Mouse (Mus musculus) cerebellum, adult 9-11 months (tissue): ENCODE results near the gene Chst8.

Source experiments
- DNase-seq: peaks from one replicate; pipeline ENCODE4 v3.0.0; 2022

Chst8 gene

GRCm38 (mm10) chr7:34812531-34813111 is at the start of gene Chst8:
Chst8 (minus strand) TSS chr7:34812711.
- DNase-seq, result peak; percentile 36

GRCm38 (mm10) chr7:34858291-34858690 is 45.8 kb upstream of the Chst8 start:
- DNase-seq, result no peak

- DNase-seq, result no peak
These were observed 42.4 kb upstream of the Chst8 start for GRCm38 (mm10) chr7:34854781-34855352.

- no peak for DNase-seq
These were observed 40.9 kb upstream of the Chst8 start for GRCm38 (mm10) chr7:34853393-34853792.

GRCm38 (mm10) chr7:34849660-34850059 is 37.1 kb upstream of the Chst8 start:
- no peak for DNase-seq

- no peak for DNase-seq
These were observed 36.3 kb upstream of the Chst8 start for GRCm38 (mm10) chr7:34848811-34849210.

GRCm38 (mm10) chr7:34847900-34848299 is 35.4 kb upstream of the Chst8 start:
- no peak for DNase-seq

GRCm38 (mm10) chr7:34847410-34847809 is 34.9 kb upstream of the Chst8 start:
- DNase-seq, result no peak

- no peak for DNase-seq
These were observed 26.2 kb upstream of the Chst8 start for GRCm38 (mm10) chr7:34838749-34839148.

- no peak for DNase-seq
These were observed 25.7 kb upstream of the Chst8 start for GRCm38 (mm10) chr7:34838231-34838630.

GRCm38 (mm10) chr7:34826255-34826909 is 13.9 kb upstream of the Chst8 start:
- no peak for DNase-seq

GRCm38 (mm10) chr7:34821587-34821986 is 9.1 kb upstream of the Chst8 start:
- DNase-seq, result no peak

- DNase-seq, result no peak
These were observed 8.0 kb upstream of the Chst8 start for GRCm38 (mm10) chr7:34820554-34820953.

- no peak for DNase-seq
These were observed 7.3 kb upstream of the Chst8 start for GRCm38 (mm10) chr7:34819796-34820195.

GRCm38 (mm10) chr7:34818660-34819059 is 6.1 kb upstream of the Chst8 start:
- DNase-seq, result no peak

GRCm38 (mm10) chr7:34816981-34817380 is 4.5 kb upstream of the Chst8 start:
- no peak for DNase-seq

GRCm38 (mm10) chr7:34814801-34815200 is 2.3 kb upstream of the Chst8 start:
- DNase-seq, result no peak

- DNase-seq, result no peak
These were observed 682 bp downstream of the Chst8 start for GRCm38 (mm10) chr7:34811531-34812526.

GRCm38 (mm10) chr7:34811060-34811459 is 1.5 kb downstream of the Chst8 start:
- no peak for DNase-seq

- DNase-seq, result peak; percentile 28
These were observed 6.2 kb downstream of the Chst8 start for GRCm38 (mm10) chr7:34806307-34806706.

- no peak for DNase-seq
These were observed 6.8 kb downstream of the Chst8 start for GRCm38 (mm10) chr7:34805691-34806205.

GRCm38 (mm10) chr7:34805042-34805441 is 7.5 kb downstream of the Chst8 start:
- DNase-seq, result no peak

GRCm38 (mm10) chr7:34799950-34800511 is 12.5 kb downstream of the Chst8 start:
- DNase-seq, result no peak
